Mouse (Mus musculus): ENCODE data around the gene Rap1gap2. TPM values are rescaled to one million over a fixed set of nuclear protein-coding genes. Genes with fewer than 3 reads are reported as not detected.

Rap1gap2 gene
- total RNA-seq, 4 experiments from 2014 or later: 3.7 to 6.6 (median 5.9) TPM

DNA sequence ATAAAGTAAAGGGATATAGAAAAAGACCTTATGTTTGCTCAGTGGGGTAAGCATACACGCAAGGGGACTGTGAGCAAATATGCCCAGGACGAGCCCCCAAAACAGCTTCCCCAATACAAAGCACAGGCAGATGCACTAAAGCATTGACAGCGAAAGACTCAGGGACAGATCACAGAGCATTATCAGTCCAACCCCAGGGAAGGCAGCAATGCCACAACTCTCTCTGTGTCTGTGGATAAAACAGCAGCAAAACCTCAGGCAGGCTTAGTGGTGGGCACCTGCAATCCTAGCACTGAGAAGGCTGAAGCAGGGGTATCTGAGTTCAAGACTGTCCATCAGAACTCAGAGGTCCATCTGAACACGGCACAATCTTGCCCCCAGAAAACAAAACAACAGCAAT, 73.4 kb downstream of the Rap1gap2 start:
- DNase-seq (ENCODE audit: low spot score in 2 of 2): no peak

GRCm38 (mm10) chr11:74536140-74536842, 74.4 kb downstream of the Rap1gap2 start:
- DNase-seq (ENCODE audit: low spot score in 2 of 2): no peak

- DNase-seq (ENCODE audit: low spot score in 2 of 2): no peak
Measured at GRCm38 (mm10) chr11:74534380-74534779, 76.3 kb downstream of the Rap1gap2 start.

DNA sequence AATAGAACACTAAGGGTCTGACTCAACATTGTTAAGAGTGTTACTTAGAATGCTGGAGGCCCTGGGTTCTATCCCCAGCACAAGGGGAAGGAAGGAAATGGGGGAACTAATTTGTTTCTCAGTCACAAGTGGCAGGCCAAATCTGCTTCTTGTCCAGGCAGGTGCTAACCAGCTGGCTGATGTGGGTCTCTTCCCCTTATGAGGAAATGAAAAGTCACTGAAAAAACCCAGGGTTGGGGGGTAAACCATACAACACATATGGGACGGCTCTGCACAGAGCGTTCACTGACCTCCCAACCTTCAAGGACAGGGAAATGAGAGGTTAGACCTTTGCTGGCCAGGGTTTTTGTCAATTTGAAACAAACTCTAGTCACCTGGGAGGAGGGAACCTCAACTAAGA, 77.7 kb downstream of the Rap1gap2 start:
- DNase-seq (ENCODE audit: low spot score in 2 of 2): no peak

DNA sequence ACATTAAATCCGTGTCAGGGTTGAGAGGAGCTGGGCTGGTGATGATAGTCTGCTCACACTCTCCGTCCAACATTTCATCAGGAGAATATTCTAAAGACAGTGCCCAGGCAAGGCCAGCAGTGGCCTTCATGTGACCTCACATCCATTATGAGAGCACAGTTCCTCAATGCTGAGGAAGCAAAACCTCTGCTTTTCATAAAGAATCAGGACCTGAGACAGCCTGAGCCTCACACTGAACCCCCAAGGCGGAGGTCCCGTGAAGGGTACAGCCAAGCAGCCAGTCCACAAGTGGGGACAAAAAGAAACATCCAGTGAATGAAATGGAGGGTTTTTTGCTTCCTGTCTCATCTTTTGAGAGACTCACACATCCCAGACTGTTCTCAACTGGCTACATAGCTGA, 78.3 kb downstream of the Rap1gap2 start:
- no peak for DNase-seq (ENCODE audit: low spot score in 2 of 2)

- DNase-seq (ENCODE audit: low spot score in 2 of 2): no peak
Measured at GRCm38 (mm10) chr11:74531725-74532124, 79.0 kb downstream of the Rap1gap2 start.

DNA sequence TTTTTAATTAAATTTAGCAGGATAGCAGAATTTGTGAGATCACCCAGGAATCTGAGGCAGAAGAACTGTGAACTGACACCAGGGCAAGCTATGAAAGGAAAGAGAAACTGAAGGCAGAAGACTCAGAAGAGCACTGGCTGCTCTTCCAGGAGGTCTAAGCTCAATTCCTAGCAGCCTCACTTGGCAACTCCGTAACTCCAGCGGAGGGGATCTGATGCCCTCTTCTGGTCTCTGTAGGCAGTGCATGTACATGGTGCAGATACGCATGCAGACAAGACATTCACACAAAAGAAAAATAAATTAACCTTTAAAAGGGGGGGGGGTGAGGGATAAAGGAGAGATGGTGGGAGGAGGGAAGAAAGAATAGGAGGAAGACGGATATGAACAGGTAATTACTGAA, 80.9 kb downstream of the Rap1gap2 start:
- DNase-seq (ENCODE audit: low spot score in 2 of 2): no peak

DNA sequence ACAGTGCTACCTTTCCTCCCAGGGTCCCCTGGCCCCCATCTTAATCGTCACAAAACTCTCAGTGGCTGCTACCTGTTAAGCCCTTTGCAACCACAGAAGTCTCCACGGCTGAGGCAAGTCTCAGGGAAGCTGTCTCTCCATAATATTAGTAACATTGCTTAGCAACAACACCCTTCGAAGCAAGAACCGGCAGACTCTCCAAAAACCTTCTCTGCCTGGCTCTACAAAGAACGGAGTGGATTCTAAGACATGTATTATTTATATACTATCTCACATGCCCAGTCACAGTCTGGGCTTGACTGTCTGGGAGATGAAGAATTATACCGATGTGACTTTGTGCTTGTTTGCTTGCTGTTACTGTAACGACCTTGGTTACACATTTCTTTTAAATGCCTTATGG, 83.2 kb downstream of the Rap1gap2 start:
- DNase-seq (ENCODE audit: low spot score in 2 of 2): no peak

- DNase-seq (ENCODE audit: low spot score in 2 of 2): peak in 1 of 2 experiments; percentile 21
Measured at GRCm38 (mm10) chr11:74526180-74527158, 84.2 kb downstream of the Rap1gap2 start.

DNA sequence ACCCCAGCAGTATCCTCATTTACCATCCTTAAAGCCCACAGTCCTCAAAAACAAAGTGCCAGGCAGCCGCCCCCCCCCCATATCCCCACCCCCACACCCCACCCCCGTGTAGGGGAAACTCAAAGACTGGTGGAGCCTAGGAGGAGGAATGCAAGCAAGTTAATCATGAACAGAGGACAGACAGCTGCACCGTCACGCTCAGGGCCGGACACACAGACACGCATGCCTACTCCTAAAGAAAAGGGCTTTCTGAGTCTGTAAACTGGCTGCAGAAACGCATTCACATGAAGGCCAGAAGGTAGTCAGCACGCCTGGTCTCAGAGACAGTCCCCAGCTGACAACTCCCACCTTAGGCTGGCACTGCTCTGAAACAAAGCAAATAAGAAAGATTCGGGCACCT, 85.1 kb downstream of the Rap1gap2 start:
- DNase-seq (ENCODE audit: low spot score in 2 of 2): no peak

- no peak for DNase-seq (ENCODE audit: low spot score in 2 of 2)
Measured at GRCm38 (mm10) chr11:74525205-74525604, 85.5 kb downstream of the Rap1gap2 start.

GRCm38 (mm10) chr11:74524050-74524965, 86.4 kb downstream of the Rap1gap2 start:
- no peak for DNase-seq (ENCODE audit: low spot score in 2 of 2)

GRCm38 (mm10) chr11:74523210-74523951, 87.3 kb downstream of the Rap1gap2 start:
- DNase-seq (ENCODE audit: low spot score in 2 of 2): no peak

DNA sequence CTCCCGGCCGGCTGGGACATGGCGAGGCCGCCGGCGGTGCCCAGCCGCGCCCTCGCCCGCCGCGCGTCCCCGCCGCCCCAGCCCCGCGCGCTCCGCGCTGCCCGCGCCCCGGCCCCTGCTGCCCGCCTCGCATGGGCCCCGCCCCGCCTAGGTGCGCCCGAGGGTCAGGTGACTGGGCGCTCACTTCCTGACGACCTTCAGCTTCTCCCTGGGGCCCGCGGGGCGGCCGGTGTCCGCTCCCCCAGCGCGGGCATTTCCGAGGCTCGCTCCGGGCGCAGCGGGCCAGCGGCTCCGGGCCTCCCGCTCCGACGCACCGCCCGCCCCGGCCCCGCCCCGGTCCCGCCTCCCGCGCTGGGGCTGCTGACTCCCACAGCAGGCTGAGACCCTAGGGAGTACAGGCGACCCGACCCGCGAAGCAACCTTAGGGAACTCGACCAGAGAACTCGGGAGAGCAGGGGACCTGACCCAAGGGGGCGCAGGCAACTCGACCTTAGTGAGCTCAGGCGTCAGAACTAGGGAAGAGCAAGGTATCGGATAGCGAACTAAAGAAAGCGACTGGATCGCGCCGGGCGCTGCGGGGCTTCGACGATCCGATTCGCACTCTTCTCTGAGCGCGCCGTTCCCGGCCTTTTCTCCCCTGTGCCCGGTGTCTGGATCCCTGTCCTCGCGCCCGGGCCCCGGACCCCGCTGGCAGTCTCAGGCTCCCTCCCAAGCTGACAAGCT, 88.1 kb downstream of the Rap1gap2 start:
- DNase-seq (ENCODE audit: low spot score in 2 of 2): peak; percentile 33 to 48

- peak in 1 of 2 experiments; percentile 17 for DNase-seq (ENCODE audit: low spot score in 2 of 2)
Measured at GRCm38 (mm10) chr11:74521981-74522486, 88.7 kb downstream of the Rap1gap2 start.

DNA sequence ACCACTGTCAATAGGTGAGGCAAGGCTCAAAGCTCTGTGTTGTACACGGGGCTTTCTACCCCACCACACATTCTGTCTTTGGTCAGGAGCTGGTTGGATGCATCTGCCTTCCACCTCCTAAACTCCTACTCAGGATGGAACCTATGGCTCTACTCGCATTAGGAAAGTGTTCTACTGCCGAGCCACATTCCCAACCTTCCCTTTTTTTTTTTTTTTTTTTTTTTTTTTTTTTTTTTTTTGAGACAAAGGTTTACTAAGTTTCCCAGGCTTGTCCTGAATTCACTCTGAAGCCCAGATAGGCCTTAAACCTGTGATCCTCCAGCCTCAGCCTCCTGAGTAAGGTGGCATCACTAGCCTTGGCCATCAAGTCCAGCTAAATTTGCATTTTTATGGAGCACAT, 90.5 kb downstream of the Rap1gap2 start:
- DNase-seq (ENCODE audit: low spot score in 2 of 2): no peak

GRCm38 (mm10) chr11:74516112-74516511, 94.6 kb downstream of the Rap1gap2 start:
- DNase-seq (ENCODE audit: low spot score in 2 of 2): no peak

DNA sequence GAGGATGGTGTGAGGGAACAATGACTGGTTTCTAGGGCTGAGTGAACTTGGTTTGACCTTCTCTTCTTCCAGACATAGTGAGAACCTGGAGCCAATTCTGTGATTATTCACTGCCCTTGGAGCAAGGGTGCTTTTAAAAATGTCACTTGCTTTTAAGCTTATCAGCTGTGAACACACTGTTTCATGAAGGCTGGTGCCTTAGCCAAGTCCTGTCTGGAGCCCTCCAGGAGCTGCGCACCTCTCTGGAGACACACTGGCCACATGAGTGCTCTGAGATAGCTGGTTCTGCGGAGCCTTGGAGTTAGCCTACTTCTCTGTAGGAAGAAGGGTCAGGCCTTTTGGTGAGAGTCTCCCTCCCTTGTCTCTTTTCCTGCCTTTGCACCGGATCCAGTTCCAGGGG, 95.7 kb downstream of the Rap1gap2 start:
- DNase-seq (ENCODE audit: low spot score in 2 of 2): no peak

DNA sequence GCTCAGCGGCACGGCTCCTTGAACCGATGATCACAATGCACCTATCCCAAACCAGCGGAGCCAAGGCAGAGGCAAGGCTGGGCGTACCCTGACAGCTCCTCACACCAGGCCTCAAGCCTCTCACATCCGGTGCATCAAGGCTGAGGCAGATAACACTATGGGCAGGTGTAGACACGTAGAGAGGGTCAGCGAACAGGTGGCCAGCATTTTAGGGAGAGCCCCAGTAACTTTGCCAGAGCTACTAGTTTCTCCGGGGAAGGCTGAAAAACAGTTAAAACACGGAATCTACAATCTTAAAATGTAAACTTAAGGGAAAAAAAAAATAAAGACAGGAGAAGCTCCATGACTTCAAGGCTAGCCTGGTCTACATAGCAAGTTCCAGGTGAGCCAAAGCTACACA, 98.1 kb downstream of the Rap1gap2 start:
- no peak for DNase-seq (ENCODE audit: low spot score in 2 of 2)

- no peak for DNase-seq (ENCODE audit: low spot score in 2 of 2)
Measured at GRCm38 (mm10) chr11:74506275-74506674, 104.4 kb downstream of the Rap1gap2 start.
